ENCODE assay signal across 8 mouse cellular contexts in the genomic region with DNA sequence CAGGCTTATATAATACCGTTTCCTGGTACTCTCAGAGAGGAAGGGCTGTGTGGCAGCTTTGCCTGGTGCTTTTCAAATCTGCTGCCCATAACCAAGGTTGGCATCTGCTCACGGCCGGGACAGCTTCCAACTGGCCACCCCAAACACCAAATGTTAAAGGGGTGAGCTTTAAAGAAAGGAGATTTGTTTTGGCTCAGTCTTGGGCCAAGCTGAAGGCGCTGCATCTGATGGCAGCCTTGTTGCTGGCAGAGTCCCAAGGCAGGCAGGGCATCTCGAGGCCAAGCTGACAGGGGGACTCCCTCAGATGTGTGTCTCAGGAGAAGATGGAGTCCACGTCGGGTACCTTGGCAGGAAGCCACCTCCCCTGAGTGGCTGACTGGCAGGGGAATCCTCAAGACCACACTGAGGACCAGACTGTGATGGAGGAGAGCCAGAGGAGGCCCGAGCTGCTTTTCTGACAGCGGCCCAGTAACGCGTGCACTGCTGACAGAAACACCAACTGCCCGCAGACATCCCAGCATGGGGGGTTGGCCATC. TPM values are rescaled to one million over a fixed set of nuclear protein-coding genes. Genes with fewer than 3 reads are reported as not detected.
DNase-seq lines count a peak whose midpoint lies in the region; ATAC-seq lines count a peak whose summit lies in the region.

No protein-coding gene starts in this region.

- DNase-seq in adrenal gland, postnatal 10 days = peak; percentile 62
- no peak for DNase-seq in adrenal gland, adult 18-20 months (ENCODE audit: low spot score in 2 of 2)
- DNase-seq in lung, postnatal 10 days = peak; percentile 36
- DNase-seq in lung, postnatal 25 days (ENCODE audit: low spot score) = no peak
- peak; percentile 47 to 59 for DNase-seq in frontal cortex, postnatal 14 days (ENCODE audit: low spot score in 2 of 2)
- DNase-seq in ovary, postnatal 36 days (ENCODE audit: low spot score) = peak; percentile 67
- DNase-seq in retina, postnatal 1 day = no peak

- no peak for ATAC-seq in activated CD4-positive, CD25-positive, alpha-beta regulatory T cell, adult 4 months

RNA-seq across cellular contexts. Expression of a gene that starts 12.5 kb away (rescaled TPM):
- 10 to 100 TPM in 1 of 2 experiments, 1 to 10 TPM in 1; 8.8 to 10.5 TPM for total RNA-seq in adrenal gland, postnatal 10 days (2021)
- 1 to 10 TPM in 1 of 2 experiments, under 1 TPM in 1; 0.45 to 1.3 TPM for total RNA-seq in adrenal gland, adult 18-20 months (2021)
- polyA plus RNA-seq in activated CD4-positive, CD25-positive, alpha-beta regulatory T cell, adult 4 months (2017; shearing (Covaris generic)) = 1 to 10 TPM; 4.4 to 5.0 TPM

Comparison
In these comparisons a context has a peak if more than half of its experiments do, and no peak if none do; other contexts are left out.
1. DNase-seq: peak in adrenal gland, postnatal 10 days (single experiment), lung, postnatal 10 days (single experiment), frontal cortex, postnatal 14 days (2 of 2) and ovary, postnatal 36 days (single experiment); none in adrenal gland, adult 18-20 months (0 of 2), lung, postnatal 25 days (single experiment) and retina, postnatal 1 day (single experiment).
2. RNA of a gene that starts 12.5 kb away (total RNA-seq): 8.8 to 10.5 TPM in adrenal gland, postnatal 10 days; 0.45 to 1.3 TPM in adrenal gland, adult 18-20 months; every median in the first group is over 4 times any median in the second.